Mouse (Mus musculus): ENCODE measurements at regions not wholly inside any gene's neighbourhood (a gene's known extent, or its start where the extent isn't known, plus 50 kb on each side); places are given as distances from the start of the nearest gene placed in this dataset.

- no peak for ATAC-seq (replicated peaks; ENCODE audit: low FRiP score, low TSS enrichment, poor library complexity, severe bottlenecking)
These were observed 462.7 kb upstream of the Kif2a start for GRCm38 (mm10) chr13:107484630-107484998.

- ATAC-seq (replicated peaks; ENCODE audit: low FRiP score, low TSS enrichment, poor library complexity, severe bottlenecking), result no peak
These were observed 462.2 kb upstream of the Kif2a start for GRCm38 (mm10) chr13:107483967-107484629.

DNA sequence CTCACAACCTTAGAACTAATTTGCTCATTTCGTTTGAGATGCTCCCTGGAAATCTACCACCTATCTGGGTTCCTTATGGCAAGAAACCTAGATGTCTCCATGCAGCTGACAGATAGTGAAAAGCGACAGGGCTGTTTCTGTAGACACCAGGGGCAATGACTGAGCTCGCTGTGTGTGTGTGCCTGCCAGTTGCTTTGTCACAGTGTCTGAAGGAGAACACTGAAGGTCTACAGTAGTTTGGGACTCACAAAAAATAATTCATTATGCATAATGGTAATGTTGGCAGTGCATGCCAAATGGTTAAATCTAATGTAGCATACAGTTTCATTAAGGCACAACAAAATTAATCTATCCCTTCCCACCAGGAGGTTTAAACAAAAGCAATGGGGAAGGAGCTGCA, 453.2 kb upstream of the Kif2a start:
- ATAC-seq (replicated peaks; ENCODE audit: low FRiP score, low TSS enrichment, poor library complexity, severe bottlenecking), result no peak

DNA sequence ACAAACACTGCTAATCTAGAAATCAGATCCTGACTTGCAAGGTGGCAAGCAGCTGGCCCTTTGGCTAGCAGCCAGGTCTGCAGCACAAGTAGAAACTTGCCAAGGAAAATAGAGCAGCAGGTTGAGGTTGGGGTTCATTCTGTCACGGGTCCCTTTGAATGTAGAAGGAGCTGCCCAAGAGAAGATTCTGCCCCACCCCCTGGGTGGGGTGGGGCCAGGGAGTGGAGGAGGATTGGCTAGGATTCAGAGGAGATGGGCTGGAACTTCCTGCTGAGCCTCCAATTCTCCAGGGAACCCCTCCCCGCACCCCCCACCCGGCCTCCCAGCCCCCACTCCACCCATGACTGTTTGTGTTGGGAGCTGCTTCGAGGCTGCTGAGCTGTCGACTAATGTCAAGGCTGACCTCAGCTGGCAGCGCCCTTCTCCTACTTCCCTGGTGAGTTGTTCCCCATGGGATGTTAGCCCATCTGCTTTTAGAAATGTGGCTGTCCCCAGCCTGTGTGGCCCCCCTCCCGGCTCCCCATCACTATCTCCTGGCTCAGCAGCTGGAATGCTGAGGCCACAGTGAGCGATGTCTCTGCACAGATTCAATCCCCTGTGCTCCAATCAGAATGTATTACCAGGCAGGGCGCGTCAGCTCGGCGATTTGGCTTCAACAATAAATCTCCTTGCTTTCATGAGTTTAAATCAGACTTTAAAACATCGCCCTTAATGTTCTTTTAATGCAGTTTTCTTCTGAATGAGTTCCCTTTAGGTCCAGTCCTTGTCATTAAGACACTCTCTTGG, 447.8 kb upstream of the Kif2a start:
- no peak for ATAC-seq (replicated peaks; ENCODE audit: low FRiP score, low TSS enrichment, poor library complexity, severe bottlenecking)

DNA sequence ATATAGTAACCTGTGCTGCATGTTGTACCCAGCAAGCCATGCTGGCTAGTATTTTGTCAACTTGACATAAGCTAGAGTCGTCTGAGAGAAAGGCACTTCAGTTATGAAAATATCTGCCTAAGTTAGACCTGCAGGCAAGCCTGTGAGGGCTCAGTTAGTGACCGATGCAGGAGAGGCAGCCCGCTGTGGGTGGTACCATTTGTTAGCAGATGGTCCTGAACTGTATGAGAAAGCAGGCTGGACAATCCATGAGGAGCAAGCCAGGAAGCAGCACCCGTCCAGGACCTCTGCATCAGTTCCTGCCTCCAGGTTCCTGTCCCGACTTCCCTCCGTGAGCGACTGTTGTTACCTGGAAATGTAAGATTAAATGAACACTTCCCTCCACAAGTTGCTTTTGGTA, 440.9 kb upstream of the Kif2a start:
- no peak for ATAC-seq (replicated peaks; ENCODE audit: low FRiP score, low TSS enrichment, poor library complexity, severe bottlenecking)

GRCm38 (mm10) chr13:107461048-107461912, 439.4 kb upstream of the Kif2a start:
- peak; percentile 97 for ATAC-seq (replicated peaks; ENCODE audit: low FRiP score, low TSS enrichment, poor library complexity, severe bottlenecking)

DNA sequence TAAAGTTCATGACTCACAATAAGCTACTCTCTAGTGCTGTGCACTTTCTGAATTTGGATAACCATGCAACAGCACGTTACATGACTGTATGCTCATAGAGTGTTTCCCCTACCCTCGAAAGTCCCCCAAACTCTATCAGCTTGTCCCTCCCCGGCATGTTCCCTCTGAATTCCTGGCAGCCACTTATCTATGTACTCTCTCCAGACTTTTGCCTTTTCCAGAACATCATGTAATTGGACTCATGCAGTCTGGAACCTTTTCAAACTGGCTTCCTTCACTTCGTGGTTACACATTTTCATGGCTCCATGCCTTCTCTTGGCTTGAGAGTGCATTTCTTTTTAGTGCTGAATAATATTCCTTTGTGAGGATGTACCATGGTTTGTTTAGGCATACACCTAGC, 436.8 kb upstream of the Kif2a start:
- no peak for ATAC-seq (replicated peaks; ENCODE audit: low FRiP score, low TSS enrichment, poor library complexity, severe bottlenecking)

GRCm38 (mm10) chr13:107457270-107457669, 435.3 kb upstream of the Kif2a start:
- ATAC-seq (replicated peaks; ENCODE audit: low FRiP score, low TSS enrichment, poor library complexity, severe bottlenecking), result no peak

DNA sequence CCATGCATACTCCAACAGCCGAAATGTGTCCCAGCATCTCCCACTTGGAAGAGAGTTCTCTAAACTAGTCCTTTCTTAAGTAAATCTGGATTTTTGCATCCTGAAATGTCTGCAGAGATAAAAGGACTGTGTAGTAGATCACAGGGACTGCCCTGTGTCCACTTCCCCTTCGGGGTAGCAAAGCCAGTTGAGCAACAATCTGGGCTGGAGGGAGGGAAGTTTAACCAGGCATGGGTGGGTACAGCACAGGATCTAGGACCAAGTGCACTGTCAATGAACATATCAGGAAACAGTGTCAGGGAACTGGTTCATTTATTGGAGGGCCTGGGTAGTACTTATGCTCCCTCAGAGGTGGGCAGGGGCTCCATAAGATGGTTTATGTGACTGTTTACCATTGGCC, 434.5 kb upstream of the Kif2a start:
- no peak for ATAC-seq (replicated peaks; ENCODE audit: low FRiP score, low TSS enrichment, poor library complexity, severe bottlenecking)

DNA sequence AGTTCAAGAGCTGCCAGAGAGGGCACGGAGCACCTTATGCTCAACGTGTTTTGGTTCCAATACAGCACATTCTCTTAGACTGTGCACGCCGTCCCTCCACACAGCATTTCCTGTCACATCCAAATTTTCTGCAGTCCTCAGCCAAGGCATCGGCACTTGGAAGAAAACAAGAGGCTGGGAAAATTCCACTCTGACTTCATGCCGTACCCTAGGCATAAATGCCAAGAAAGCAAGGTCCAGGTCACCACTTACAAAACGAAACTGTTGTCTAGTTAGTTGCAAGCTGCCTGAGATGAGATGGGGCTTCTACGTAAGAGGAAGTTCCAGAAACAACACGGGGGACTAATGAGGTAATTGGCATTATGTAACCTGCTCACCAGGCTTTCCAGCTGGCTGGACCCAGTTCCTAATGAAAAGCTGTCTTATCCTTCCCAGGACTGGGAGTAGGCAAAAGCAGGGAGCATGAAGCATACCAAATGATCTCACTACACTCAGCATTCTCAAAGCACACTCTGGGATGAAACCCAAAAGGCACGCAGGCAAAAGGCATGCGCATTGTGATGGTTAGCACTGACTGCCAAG, 427.8 kb upstream of the Kif2a start:
- ATAC-seq (replicated peaks; ENCODE audit: low FRiP score, low TSS enrichment, poor library complexity, severe bottlenecking), result no peak

DNA sequence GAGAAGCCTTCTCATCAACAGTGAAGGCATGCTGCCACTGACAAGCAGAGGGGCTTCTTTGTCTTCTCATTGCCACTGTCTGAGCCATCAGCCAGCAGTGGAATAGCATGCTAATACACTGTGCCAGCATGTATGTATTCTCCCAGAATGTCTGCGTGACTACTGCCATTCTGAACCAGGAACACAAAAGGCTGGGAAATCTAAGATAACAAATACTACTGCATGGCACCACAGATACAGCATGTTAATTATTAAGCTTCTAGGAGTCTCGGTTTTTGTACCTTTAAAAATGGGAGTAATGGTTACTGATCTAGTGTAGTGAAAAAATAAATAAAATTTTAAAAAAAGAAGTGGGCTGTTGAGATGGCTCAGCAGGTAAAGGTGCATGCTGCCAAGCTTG, 425.9 kb upstream of the Kif2a start:
- ATAC-seq (replicated peaks; ENCODE audit: low FRiP score, low TSS enrichment, poor library complexity, severe bottlenecking), result no peak

DNA sequence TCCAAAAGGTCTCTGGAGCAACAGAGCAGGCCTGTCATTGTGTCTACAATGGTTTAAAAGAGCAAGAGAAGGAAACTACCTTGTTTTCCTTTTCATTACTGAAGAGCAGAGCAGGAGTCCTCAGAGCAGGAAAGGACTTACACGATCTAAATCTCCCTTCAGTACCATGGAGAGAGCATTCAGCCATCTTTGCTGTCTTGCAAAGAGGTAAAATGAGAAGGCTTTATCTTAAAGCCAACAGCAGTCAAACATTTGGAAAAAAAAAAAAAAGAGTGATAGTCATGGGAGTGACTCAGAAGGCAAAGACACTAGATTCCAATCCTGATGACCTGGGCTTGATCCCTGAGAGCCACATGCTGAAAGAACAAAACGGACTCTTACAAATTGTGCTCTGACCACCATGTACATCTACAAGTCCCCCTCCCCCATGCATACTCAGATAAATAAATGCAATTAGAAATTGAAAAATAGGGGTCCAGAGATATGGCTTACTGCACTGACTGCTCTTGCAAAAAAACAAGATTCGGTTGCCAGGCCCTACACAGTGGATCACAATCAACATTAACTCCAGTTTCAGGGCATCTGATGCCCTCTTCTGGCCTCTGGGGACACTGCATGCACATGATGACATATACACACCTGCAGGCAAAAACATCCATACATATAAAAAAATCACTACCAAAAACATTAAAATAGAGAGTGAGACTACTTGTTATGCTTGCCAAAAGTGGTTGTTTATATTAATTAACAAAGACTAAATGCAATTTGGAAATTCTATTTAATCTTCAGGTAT, 397.6 kb upstream of the Kif2a start:
- no peak for ATAC-seq (replicated peaks; ENCODE audit: low FRiP score, low TSS enrichment, poor library complexity, severe bottlenecking)

- ATAC-seq (replicated peaks; ENCODE audit: low FRiP score, low TSS enrichment, poor library complexity, severe bottlenecking), result no peak
These were observed 388.3 kb upstream of the Kif2a start for GRCm38 (mm10) chr13:107410267-107410666.

DNA sequence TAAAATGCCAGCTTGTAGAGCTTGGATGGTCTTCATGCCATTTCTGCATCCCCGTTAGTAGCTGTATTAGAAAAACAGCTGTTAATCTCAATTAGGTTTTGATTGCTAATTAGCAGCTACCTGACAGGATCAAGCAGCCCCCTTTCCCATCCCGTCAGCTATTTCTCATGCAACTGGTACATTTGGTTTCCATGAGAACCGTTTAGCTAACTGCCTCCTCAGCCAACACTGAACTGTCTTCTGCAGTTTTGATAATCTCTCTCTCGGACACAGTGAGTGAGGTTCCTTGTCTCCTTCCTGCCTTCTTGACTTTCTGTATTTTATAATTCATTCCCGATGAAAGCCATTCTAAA, 385.7 kb upstream of the Kif2a start:
- no peak for ATAC-seq (replicated peaks; ENCODE audit: low FRiP score, low TSS enrichment, poor library complexity, severe bottlenecking)

- no peak for ATAC-seq (replicated peaks; ENCODE audit: low FRiP score, low TSS enrichment, poor library complexity, severe bottlenecking)
These were observed 385.2 kb upstream of the Kif2a start for GRCm38 (mm10) chr13:107406977-107407673.

- no peak for ATAC-seq (replicated peaks; ENCODE audit: low FRiP score, low TSS enrichment, poor library complexity, severe bottlenecking)
These were observed 376.9 kb upstream of the Kif2a start for GRCm38 (mm10) chr13:107398621-107399363.

GRCm38 (mm10) chr13:107396036-107396435, 374.1 kb upstream of the Kif2a start:
- no peak for ATAC-seq (replicated peaks; ENCODE audit: low FRiP score, low TSS enrichment, poor library complexity, severe bottlenecking)

GRCm38 (mm10) chr13:107394451-107394850, 372.5 kb upstream of the Kif2a start:
- ATAC-seq (replicated peaks; ENCODE audit: low FRiP score, low TSS enrichment, poor library complexity, severe bottlenecking), result no peak
